Mouse (Mus musculus) cerebellum, adult 2 months (tissue): Measurements from ENCODE around the gene Gm20518.

Experiments used
- CTCF ChIP-seq: fragments of 200-500 bp; IDR thresholded peaks from 2 replicates; pipeline ENCODE4 v1.5.1; 2011; ENCODE audit warnings: low read depth, mild to moderate bottlenecking, control low read depth, low read length, moderate library complexity, borderline replicate concordance; ENCODE audit not compliant: insufficient read depth
- POLR2A ChIP-seq: fragments of 200-500 bp; IDR thresholded peaks from 2 replicates; pipeline ENCODE4 v1.6.1; 2011; ENCODE audit warnings: low read length, control low read depth, borderline replicate concordance; ENCODE audit not compliant: insufficient read depth

GRCm38 (mm10) chr16:17892606-17893005 is 1.1 kb upstream of the Gm20518 start:
- TF ChIP-seq POLR2A (no peak), CTCF (no peak)
